Mouse (Mus musculus): ENCODE data around the gene 9130213A22Rik. TPM values are rescaled to one million over a fixed set of nuclear protein-coding genes. Genes with fewer than 3 reads are reported as not detected.

9130213A22Rik gene
- polyA plus RNA-seq, 1 experiment from 2014 or later, result 0.07 TPM

DNA sequence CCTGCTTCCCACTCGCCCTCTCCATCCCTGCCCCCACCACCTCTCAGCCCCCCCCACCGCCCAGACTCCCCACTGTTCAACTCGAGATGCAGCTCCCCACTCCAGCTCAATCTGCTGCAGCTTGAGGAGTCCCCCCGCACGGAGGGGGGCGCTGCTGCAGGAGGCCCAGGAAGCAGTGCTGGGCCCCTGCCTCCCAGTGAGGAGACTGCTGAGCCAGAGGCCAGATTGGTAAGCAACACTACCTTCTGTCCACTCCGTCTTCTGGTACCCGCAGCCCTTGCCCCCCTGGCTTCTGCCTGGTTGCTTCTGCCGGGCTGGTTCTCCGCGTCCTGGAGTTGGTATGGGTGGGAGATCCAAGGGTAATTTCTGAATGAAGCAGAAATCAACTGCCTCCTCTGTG is 15.5 kb downstream of the 9130213A22Rik start:
- ATAC-seq, result no peak
- 86% methylated on average over 11 of the region's 11 CpGs for WGBS (ENCODE audit: insufficient replicate concordance)

DNA sequence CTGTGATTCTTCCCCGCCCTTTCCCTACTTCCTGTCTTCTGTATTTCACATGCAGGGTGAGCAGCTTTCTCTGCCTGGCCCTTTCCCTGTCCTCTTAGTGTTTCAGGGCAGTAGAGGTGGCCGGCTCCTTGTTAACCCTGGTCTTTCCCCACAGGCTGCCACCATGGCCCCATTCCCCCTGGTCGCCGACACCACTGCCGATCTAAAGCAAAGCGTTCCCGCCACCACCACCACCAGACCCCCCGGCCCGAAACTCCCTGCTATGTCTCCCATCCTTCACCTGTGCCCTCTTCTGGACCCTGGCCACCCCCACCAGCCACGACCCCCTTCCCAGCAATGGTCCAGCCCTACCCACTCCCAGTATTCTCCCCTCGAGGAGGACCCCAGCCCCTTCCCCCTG is 16.1 kb downstream of the 9130213A22Rik start:
- H3K9ac ChIP-seq (replicated peaks), result no peak overlapping the region
- TF ChIP-seq CTCF (IDR thresholded peaks at IDR 0.05; ENCODE audit: low read depth) (no peak), EP300 (IDR thresholded peaks at IDR 0.05; ENCODE audit: low read depth) (no peak)
- peaks cover 6% of the 10 kb centered on the region; the same call in 1 of the 2 replicates for H3K4me1 ChIP-seq (ENCODE audit: insufficient read depth)
- H3K9me3 ChIP-seq (ENCODE audit: low read length), result no peaks in the 10 kb centered on the region
- no peak overlapping the region for H3K27ac ChIP-seq (ENCODE audit: low read depth)
- 87% methylated on average over 11 of the region's 11 CpGs for WGBS (ENCODE audit: insufficient replicate concordance)
- DNase-seq (peak; percentile 15), ATAC-seq (no peak)
- no peak overlapping the region for H3K4me2 ChIP-seq (ENCODE audit: low read depth, low read length)
- peaks cover 84% of the 10 kb centered on the region for H3K36me3 ChIP-seq (replicated peaks; ENCODE audit: insufficient read depth, low read length)
- H3K27me3 ChIP-seq (ENCODE audit: insufficient read depth, low read length), result no peaks in the 10 kb centered on the region
- H3K4me3 ChIP-seq (ENCODE audit: low read depth, low read length), result no peak overlapping the region

More for the DNA sequence above, 15.5 kb downstream of the 9130213A22Rik start:
- Histone ChIP-seq H3K27me3 (ENCODE audit: insufficient read depth, low read length) (no peaks in the 10 kb centered on the region), H3K36me3 (replicated peaks; ENCODE audit: insufficient read depth, low read length) (peaks cover 79% of the 10 kb centered on the region), H3K4me1 (ENCODE audit: insufficient read depth) (peaks cover 11% of the 10 kb centered on the region; the same call in 1 of the 2 replicates), H3K9ac (replicated peaks) (no peak overlapping the region), H3K27ac (ENCODE audit: low read depth) (no peak overlapping the region), H3K9me3 (ENCODE audit: low read length) (no peaks in the 10 kb centered on the region), H3K4me3 (ENCODE audit: low read depth, low read length) (no peak overlapping the region), H3K4me2 (ENCODE audit: low read depth, low read length) (no peak overlapping the region)
- TF ChIP-seq EP300 (IDR thresholded peaks at IDR 0.05; ENCODE audit: low read depth) (no peak), CTCF (IDR thresholded peaks at IDR 0.05; ENCODE audit: low read depth) (no peak)
- DNase-seq, result no peak

DNA sequence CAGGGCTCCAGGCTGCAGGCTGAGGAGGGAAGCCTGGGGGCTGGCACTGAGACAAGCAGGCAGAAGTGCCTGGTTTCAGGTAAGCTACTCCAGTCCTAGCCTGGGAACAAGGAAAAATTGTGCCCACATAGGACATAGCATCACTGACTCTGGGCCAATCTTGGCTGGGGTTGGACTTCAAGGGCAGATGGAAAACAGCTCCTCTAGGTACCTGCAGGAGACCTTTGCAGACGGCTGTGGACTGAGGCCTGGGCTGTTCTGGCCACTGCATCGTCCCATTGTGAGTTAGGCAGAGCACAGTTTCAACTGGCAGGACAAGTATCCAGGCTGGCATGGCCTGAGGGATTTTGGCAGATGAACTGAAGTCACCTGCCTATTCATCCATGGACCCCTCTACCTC is 16.6 kb downstream of the 9130213A22Rik start:
- peak; percentile 13 for DNase-seq
- Histone ChIP-seq H3K4me2 (ENCODE audit: low read depth, low read length) (no peak overlapping the region), H3K9ac (replicated peaks) (no peak overlapping the region), H3K4me3 (ENCODE audit: low read depth, low read length) (no peak overlapping the region), H3K36me3 (replicated peaks; ENCODE audit: insufficient read depth, low read length) (peaks cover 89% of the 10 kb centered on the region), H3K4me1 (ENCODE audit: insufficient read depth) (0 out of 2 replicates have a peak, but pooled peaks cover 3% of the 10 kb centered on the region), H3K9me3 (ENCODE audit: low read length) (no peaks in the 10 kb centered on the region), H3K27me3 (ENCODE audit: insufficient read depth, low read length) (no peaks in the 10 kb centered on the region), H3K27ac (ENCODE audit: low read depth) (no peak overlapping the region)
- 75% methylated on average over 2 of the region's 2 CpGs for WGBS (ENCODE audit: insufficient replicate concordance)
- no peak for ATAC-seq
- TF ChIP-seq EP300 (IDR thresholded peaks at IDR 0.05; ENCODE audit: low read depth) (no peak), CTCF (IDR thresholded peaks at IDR 0.05; ENCODE audit: low read depth) (no peak)

DNA sequence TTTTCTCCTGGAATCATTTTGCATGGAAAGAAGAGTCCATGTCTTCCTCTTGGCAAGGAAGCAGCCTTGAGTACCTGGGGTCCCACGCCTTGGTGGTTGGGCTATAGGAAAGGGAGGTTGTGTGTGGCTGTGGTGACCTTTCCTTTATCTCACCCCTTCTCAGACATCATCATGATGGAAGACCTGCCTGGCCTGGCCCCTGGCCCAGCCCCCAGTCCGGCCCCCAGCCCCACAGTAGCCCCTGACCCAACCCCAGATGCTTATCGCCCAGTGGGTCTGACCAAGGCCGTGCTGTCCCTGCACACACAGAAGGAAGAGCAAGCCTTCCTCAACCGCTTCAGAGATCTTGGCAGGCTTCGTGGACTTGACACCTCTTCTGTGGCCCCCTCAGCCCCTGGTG is 17.2 kb downstream of the 9130213A22Rik start:
- Histone ChIP-seq H3K4me3 (ENCODE audit: low read depth, low read length) (no peak overlapping the region), H3K4me2 (ENCODE audit: low read depth, low read length) (no peak overlapping the region), H3K9me3 (ENCODE audit: low read length) (no peaks in the 10 kb centered on the region), H3K9ac (replicated peaks) (no peak overlapping the region), H3K36me3 (replicated peaks; ENCODE audit: insufficient read depth, low read length) (peaks cover 95% of the 10 kb centered on the region), H3K27me3 (ENCODE audit: insufficient read depth, low read length) (no peaks in the 10 kb centered on the region), H3K4me1 (ENCODE audit: insufficient read depth) (peaks cover 7% of the 10 kb centered on the region), H3K27ac (ENCODE audit: low read depth) (no peak overlapping the region)
- peak; percentile 11 for DNase-seq
- 81% methylated on average over 6 of the region's 6 CpGs for WGBS (ENCODE audit: insufficient replicate concordance)
- ATAC-seq, result no peak
- TF ChIP-seq CTCF (IDR thresholded peaks at IDR 0.05; ENCODE audit: low read depth) (no peak), EP300 (IDR thresholded peaks at IDR 0.05; ENCODE audit: low read depth) (no peak)

DNA sequence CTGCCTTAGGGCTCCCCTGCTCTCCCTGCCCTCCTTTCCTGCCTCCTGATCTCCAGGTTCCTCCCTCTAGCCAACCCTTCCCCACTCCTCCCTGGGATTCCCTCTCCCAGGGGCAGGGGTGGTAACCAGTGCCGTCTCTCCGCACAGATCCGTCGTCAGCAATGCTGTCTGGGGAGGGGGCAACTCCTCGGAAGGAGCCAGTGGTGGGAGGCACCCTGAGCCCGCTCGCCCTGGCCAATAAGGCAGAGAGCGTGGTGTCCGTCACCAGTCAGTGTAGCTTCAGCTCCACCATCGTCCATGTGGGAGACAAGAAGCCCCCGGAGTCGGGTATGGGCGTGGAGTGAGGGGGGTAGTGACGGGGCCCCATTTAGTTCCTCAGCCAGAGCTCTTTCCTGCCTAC is 17.9 kb downstream of the 9130213A22Rik start:
- no peak overlapping the region for H3K4me2 ChIP-seq (ENCODE audit: low read depth, low read length)
- no peak overlapping the region for H3K4me3 ChIP-seq (ENCODE audit: low read depth, low read length)
- H3K27me3 ChIP-seq (ENCODE audit: insufficient read depth, low read length), result no peaks in the 10 kb centered on the region
- H3K36me3 ChIP-seq (replicated peaks; ENCODE audit: insufficient read depth, low read length), result peaks cover 94% of the 10 kb centered on the region
- DNase-seq, result peak; percentile 10
- H3K27ac ChIP-seq (ENCODE audit: low read depth), result no peak overlapping the region
- H3K9ac ChIP-seq (replicated peaks), result no peak overlapping the region
- ATAC-seq, result no peak
- H3K4me1 ChIP-seq (ENCODE audit: insufficient read depth), result peaks cover 15% of the 10 kb centered on the region
- TF ChIP-seq CTCF (IDR thresholded peaks at IDR 0.05; ENCODE audit: low read depth) (no peak), EP300 (IDR thresholded peaks at IDR 0.05; ENCODE audit: low read depth) (no peak)
- H3K9me3 ChIP-seq (ENCODE audit: low read length), result no peaks in the 10 kb centered on the region
- 96% methylated on average over 14 of the region's 14 CpGs for WGBS (ENCODE audit: insufficient replicate concordance)

DNA sequence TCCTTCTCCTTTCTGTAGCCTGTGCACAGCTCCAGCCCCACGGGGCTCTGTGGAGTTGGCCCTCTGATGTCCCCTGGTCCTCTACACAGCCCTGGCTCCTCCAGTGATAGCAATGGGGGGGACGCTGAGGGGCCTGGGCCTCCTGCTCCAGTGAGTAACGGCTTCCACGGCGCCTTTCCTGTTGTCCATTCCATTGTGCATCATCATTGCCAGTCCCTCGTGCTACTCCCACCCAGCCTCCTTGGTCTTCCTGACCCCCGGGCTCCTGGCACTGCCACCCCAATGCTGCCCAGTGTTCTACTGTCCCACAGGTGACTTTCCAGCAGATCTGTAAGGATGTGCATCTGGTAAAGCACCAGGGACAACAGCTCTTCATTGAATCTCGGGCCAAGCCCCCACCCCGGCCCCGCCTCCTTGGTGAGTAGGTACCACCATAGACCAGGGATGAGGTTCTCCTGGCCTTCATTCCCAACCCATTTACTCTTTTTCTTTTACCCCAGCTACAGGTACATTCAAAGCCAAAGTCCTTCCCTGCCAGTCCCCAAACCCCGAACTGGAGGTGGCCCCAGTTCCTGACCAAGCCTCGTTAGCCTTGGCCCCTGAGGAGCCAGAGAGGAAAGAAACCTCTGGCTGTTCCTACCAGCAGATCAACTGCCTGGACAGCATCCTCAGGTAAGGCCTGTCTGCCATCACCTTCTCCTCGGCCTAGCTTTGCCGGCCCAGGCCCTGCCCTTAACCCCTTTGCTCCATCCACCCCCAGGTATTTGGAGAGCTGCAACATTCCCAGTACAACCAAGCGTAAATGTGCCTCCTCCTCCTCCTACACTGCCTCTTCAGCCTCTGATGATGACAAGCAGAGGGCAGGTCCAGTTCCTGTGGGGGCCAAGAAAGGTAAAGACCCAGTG is 18.6 kb downstream of the 9130213A22Rik start:
- H3K27me3 ChIP-seq (ENCODE audit: insufficient read depth, low read length), result no peaks in the 10 kb centered on the region
- no peak for ATAC-seq
- H3K36me3 ChIP-seq (replicated peaks; ENCODE audit: insufficient read depth, low read length), result peaks cover 86% of the 10 kb centered on the region
- 90% methylated on average over 15 of the region's 15 CpGs for WGBS (ENCODE audit: insufficient replicate concordance)
- H3K9ac ChIP-seq (replicated peaks), result no peak overlapping the region
- H3K4me1 ChIP-seq (ENCODE audit: insufficient read depth), result peaks cover 18% of the 10 kb centered on the region
- H3K9me3 ChIP-seq (ENCODE audit: low read length), result no peaks in the 10 kb centered on the region
- peak; percentile 13 for DNase-seq
- no peak overlapping the region for H3K27ac ChIP-seq (ENCODE audit: low read depth)
- H3K4me3 ChIP-seq (ENCODE audit: low read depth, low read length), result no peak overlapping the region
- no peak overlapping the region for H3K4me2 ChIP-seq (ENCODE audit: low read depth, low read length)
- TF ChIP-seq CTCF (IDR thresholded peaks at IDR 0.05; ENCODE audit: low read depth), result no peak
- no peak for TF ChIP-seq EP300 (IDR thresholded peaks at IDR 0.05; ENCODE audit: low read depth)
